Mouse (Mus musculus) cerebellum, adult 11 months (tissue): ENCODE results near the gene Lamtor2.

Source experiments
- DNase-seq: peaks from one replicate; pipeline ENCODE4 v3.0.0; 2022

The Lamtor2 gene

DNA sequence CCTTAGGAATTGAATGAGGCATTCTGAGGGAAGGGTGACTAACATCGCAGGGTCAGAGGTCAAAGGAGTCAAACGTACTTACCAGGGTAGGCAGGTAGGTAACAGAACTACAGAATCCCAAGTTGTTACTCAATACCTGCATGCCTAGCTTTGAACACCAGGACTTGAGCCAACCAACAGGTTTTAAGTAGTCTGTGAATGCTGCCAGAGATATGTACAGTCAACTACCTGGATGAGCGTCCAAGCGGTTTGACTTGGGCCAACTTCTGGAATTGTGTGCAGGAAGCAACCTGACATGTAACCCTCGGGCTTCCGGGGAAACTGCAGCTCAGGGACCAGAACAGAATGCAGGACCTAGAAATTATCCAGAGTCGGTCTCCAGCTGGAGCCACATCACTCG, 29.8 kb downstream of the Lamtor2 start:
- no peak for DNase-seq

GRCm38 (mm10) chr3:88521803-88522331, 31.0 kb downstream of the Lamtor2 start:
- no peak for DNase-seq

- no peak for DNase-seq
These were observed 31.7 kb downstream of the Lamtor2 start for GRCm38 (mm10) chr3:88521156-88521555.

GRCm38 (mm10) chr3:88520078-88520477, 32.8 kb downstream of the Lamtor2 start:
- DNase-seq, result no peak

GRCm38 (mm10) chr3:88518411-88518810, 34.5 kb downstream of the Lamtor2 start:
- no peak for DNase-seq

DNA sequence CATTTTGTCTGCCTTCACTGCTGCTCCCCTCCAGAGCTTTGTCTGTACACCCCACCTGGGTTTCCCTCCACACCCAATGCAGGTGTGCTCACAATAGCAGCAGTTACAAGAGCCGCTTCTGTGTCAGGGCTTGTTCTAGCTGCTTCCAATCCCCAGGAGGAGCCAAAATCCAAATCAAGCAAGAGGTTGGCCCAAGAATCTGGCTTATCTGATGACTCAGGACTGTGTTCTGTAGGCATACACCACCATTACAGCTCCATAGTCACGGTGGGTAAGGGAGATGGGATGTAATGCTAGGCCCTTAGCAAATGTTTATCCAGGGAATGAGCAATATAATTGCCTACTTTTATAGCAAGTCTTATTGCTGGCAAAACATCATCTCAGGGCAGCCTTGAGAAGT, 36.5 kb downstream of the Lamtor2 start:
- no peak for DNase-seq

DNA sequence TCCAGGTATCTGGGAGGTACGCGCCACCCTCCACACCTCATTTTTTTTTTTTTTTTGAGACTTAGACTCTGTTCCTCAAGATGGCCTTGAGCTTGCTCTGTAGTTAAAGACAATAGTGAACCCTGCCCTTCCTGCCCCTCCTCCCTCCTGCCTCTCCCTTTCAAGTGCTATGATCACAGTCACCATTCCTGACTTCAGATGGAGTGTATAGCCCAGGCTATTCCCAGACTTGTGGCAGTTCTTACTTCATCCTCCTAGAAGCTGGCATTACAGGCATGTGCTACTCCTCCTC, 37.8 kb downstream of the Lamtor2 start:
- no peak for DNase-seq

- DNase-seq, result no peak
These were observed 38.4 kb downstream of the Lamtor2 start for GRCm38 (mm10) chr3:88514231-88515094.

- no peak for DNase-seq
These were observed 39.2 kb downstream of the Lamtor2 start for GRCm38 (mm10) chr3:88513546-88514115.

- DNase-seq, result no peak
These were observed 39.9 kb downstream of the Lamtor2 start for GRCm38 (mm10) chr3:88512896-88513545.

- DNase-seq, result no peak
These were observed 40.6 kb downstream of the Lamtor2 start for GRCm38 (mm10) chr3:88512141-88512895.

DNA sequence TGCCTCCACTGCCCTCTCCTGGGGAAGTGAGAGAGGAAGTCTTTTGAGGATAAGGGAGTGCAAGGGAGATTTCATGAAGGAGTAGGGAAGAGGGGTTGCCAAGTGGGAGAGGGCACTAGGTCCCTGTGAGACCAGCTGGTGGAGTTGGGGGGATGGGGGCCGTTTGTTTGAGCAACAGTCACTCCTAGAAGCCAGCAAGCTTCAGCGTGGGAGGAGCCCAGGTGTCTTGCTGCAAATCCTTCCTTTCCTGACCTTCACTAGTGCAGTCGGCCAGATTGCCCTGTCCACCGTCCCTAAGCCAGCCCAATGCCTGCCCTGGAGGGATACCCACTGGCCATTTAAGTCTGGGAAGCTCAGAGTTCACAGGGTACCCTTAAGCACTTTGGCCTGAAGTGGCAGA, 41.3 kb downstream of the Lamtor2 start:
- DNase-seq, result no peak

DNA sequence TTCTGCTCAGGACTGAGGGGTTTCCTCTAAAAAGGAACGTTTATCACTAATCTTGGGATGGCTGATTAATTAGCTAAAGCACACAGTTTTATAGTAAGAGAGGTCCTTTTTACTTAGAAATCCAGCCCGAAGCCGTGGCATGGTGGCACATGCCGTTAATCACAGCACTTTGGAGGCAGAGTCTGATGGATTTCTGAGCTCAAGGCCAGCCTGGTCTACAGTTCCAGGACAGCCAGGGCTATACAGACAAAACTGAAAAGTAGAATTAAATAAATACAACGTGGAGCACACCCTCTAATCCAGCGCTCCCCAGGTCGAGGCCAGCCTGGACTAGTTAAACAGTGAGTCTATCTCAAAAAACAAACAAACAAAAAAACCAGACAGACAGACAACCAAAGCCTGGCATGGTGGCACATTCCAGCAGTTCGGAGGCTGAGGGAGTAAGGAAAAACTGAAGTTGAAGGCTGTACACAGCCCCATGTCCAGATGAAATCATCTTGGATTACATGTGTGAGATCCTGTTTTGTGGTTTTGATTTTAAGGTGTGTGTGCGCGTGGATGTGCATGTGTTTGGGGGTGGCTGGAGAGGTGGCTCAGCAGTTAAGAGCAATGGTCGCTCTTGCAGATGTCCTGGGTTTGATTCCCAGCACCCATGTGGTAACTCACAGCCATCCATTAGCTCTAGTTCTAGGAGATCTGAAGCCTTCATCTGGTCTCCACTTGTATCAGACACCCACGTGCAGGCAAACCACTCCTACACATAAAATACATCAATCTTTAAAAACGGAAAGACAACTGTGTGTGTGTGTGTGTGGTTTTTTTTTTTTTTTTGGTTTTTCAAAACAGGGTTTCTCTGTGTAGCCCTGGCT, 42.2 kb downstream of the Lamtor2 start:
- no peak for DNase-seq

DNA sequence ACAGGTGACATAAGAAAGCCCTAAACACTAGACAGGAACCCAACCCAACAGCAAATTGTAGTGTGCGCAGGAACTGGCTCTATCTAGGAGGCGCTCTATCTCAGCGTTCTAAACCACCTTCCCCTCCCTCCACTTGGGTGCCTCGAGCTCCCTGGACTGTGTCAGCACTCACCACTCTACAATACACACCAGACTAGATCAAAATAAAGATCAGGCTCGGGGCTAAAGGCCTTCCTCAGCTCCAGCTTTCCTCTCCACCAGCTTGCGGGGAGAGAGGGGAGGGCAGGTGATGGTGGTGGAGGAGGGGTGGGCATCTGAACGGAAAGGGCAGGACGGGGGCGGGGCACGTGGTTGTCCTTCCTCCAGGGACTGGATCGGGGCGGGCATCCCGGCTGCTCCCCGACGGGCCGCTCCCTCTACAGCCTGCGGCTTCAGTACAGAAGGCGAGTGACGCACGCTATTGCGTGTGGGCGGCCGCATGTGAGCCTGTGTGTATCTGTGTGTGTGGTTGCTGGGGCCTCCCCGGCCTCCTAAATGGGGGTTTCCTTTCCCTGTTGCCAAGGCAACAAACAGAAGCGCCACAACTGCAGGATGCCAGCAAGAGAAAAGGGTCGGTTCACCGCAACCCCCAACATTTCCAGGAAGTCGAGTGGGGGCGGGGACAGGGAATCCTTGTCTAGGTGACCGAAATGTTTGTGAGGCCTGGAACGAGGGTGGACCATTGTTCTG, 43.0 kb downstream of the Lamtor2 start, which contains the start of gene Lmna:
Gene Lmna (minus strand): TSS at position 265 of the 729 bp plus-strand sequence.
- DNase-seq, result peak; percentile 91

- no peak for DNase-seq
These were observed 43.6 kb downstream of the Lamtor2 start for GRCm38 (mm10) chr3:88509250-88509649.

DNA sequence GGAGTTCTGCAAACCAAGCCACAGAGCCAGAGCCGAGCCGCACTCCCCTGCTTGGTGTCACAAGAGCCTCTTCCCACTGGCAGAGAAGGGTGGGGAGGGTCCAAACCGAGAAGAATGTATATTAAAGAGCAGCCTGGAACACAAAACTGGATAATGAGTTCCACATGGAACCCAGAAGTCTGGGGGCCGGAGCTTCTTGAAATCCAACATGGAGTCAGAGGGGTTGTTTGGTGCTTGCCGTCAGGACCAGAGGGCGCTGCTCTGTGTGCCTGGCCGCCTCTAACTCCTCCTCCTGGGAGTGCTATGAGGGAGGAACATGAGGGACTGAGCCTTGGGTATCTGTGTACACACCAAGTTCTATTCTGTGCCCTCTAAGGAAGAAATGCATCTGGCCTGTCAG, 47.1 kb downstream of the Lamtor2 start:
- DNase-seq, result no peak

DNA sequence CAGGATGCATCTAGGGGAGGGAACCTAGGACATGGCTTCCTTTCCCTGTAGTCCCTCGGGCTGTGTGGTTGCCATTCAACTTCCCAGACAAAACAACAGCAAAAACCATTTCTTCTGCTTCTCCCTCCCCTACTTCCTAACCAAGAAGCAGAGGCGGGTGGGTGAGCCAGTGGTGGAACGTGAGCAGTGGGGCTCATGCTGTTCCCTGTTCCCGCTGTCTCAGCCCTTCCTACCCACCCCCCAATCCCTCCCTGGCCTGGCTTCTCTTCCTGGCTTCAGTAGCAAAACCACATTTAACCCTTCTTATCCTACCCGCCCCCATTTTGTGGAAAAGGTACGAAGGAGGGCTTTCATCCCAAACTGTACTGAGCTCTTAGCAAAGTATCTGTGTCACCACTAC, 47.8 kb downstream of the Lamtor2 start:
- no peak for DNase-seq

DNA sequence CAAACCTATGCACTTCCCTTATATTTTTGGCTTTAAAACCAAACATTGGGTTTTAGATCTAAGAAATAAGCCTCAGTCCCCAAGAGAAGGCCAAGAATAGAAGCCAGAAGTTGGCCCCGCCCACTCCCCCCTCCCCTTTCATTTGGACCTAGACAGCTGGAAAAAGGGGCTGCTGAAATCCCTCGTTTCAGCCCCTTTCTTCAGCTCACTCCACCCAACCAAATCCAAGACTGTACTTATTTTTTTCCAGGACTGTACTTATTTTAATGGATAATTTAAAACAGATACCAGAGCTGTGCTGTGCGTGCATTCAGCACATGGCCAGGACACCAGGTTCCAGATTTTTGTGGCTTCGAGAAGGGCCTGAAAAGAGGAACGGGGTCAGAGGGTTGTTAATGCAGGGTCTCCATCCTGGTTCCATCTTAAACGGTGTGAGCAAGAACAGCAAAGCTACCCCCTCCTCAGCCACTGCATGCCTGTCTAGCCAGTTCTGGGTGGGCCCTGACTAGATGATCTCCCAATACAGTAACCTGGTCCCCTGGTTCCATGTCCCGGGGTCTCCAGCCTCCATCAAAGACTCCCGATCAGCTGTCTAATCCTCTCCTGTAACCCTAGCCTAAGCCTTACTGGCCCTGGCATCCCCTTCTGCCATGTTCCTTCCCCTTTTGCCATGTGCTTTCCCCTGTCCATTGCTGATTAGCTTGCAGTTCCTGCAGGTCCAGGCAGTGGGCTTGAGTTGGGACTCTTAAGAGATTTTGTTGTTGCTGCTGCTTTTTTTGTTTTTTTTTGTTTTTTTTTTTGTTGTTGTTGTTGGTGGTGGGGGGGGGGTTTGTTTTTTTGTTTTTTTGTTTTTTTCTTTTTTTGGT, 48.8 kb downstream of the Lamtor2 start:
- DNase-seq, result no peak

DNA sequence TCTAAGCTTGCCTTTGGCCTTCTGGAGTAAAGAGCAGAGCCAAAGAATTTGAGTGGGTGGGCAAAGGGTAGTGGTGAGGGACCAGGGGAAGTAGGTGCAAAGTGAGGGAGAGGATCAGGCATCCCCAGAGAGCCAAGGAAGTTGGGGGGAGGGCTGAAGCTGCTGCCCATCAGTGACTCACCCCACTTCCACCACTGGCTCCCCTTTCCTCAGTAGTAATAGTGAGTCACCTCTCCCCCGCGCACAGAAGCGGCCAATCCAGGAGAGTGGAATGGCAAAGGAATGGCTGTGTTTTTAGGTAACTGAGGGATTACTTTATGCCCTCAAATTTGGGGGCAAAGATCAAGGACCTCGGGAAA, 49.4 kb downstream of the Lamtor2 start:
- no peak for DNase-seq
